Mouse (Mus musculus): ENCODE measurements around the gene Cldn14. TPM values are rescaled to one million over a fixed set of nuclear protein-coding genes. Genes with fewer than 3 reads are reported as not detected.

Gene Cldn14
- polyA plus RNA-seq, 1 experiment from 2014 or later = 0.12 TPM

- H3K27ac ChIP-seq (ENCODE audit: low read length) = no peak overlapping the region
- 0 out of 2 replicates have a peak, but pooled peaks cover 3% of the 10 kb centered on the region for H3K27me3 ChIP-seq (ENCODE audit: insufficient read depth, low read length)
- no peak overlapping the region for H3K4me3 ChIP-seq (ENCODE audit: low read length)
- H3K9ac ChIP-seq (replicated peaks; ENCODE audit: low read length) = no peak overlapping the region
- no peaks in the 10 kb centered on the region for H3K36me3 ChIP-seq (ENCODE audit: insufficient read depth, low read length)
- H3K9me3 ChIP-seq (ENCODE audit: low read length) = no peaks in the 10 kb centered on the region
- H3K4me2 ChIP-seq (replicated peaks; ENCODE audit: low read depth, low read length) = no peak overlapping the region
- H3K4me1 ChIP-seq (ENCODE audit: insufficient read depth, low read length) = peaks cover 16% of the 10 kb centered on the region
- no peak for ATAC-seq (ENCODE audit: low FRiP score, low TSS enrichment)
- 61% methylated on average over 3 of the region's 3 CpGs for WGBS
Observed at GRCm38 (mm10) chr16:94010633-94011032, 2.0 kb upstream of the Cldn14 start.

GRCm38 (mm10) chr16:94010156-94010555 is 1.5 kb upstream of the Cldn14 start:
- WGBS = 81% methylated on average over 5 of the region's 5 CpGs
- H3K27me3 ChIP-seq (ENCODE audit: insufficient read depth, low read length) = 0 out of 2 replicates have a peak, but pooled peaks cover 3% of the 10 kb centered on the region
- H3K4me1 ChIP-seq (ENCODE audit: insufficient read depth, low read length) = peaks cover 16% of the 10 kb centered on the region
- ATAC-seq (ENCODE audit: low FRiP score, low TSS enrichment) = no peak
- H3K27ac ChIP-seq (ENCODE audit: low read length) = no peak overlapping the region
- no peaks in the 10 kb centered on the region for H3K9me3 ChIP-seq (ENCODE audit: low read length)
- H3K9ac ChIP-seq (replicated peaks; ENCODE audit: low read length) = no peak overlapping the region
- H3K36me3 ChIP-seq (ENCODE audit: insufficient read depth, low read length) = no peaks in the 10 kb centered on the region
- no peak overlapping the region for H3K4me3 ChIP-seq (ENCODE audit: low read length)
- no peak overlapping the region for H3K4me2 ChIP-seq (replicated peaks; ENCODE audit: low read depth, low read length)

- H3K4me2 ChIP-seq (replicated peaks; ENCODE audit: low read depth, low read length) = no peak overlapping the region
Observed at GRCm38 (mm10) chr16:94009356-94009755, 719 bp upstream of the Cldn14 start.

DNA sequence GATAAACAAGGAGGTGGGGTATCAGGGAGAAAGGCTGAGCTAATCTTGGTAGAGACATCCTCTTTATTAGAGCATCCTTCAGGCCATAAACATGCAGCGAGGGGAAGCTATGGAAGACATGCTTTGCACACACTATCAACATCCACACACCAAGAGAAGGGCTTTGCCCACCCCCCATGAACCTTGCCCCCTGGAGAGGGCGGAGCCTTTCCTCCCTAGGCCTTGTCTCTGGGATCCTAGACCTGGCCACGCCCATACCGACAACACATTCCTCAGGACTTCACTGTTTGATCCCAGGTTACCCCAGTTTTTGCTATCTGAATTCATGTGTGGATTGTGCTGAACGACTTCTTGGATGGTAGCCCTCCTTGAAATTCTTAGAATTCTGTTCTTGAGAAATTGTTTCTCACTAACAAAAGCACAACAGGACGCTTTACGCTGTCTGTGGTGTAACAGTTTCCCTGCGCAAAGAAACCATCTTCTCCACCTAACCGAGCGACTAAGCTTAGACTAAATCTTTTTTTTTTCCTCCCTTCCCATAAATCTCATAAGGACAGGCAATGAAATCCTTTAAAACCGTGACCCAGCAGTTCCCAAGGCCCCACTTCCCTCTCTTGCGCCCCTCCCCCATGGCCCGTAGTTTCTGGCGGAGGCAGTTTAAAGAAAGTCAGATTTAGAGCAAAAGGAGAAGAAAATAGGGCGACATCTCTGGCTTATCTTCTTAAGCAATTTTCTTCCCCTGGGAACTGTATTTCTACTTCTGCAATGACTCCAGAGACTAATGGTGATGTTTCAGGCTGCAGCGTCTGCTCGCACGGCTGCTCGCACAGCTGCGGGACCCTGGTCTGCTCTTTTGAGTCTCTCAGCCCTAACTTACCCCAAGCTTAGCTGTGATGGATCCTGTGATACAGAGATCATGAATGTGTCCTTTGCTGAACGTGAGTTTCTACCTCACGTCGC is 1.7 kb downstream of the Cldn14 start:
- Histone ChIP-seq H3K4me2 (replicated peaks; ENCODE audit: low read depth, low read length) (peak overlapping the region; percentile 38), H3K4me3 (ENCODE audit: low read length) (peak overlapping the region; percentile 15; the same call in 1 of the 2 replicates), H3K27me3 (ENCODE audit: insufficient read depth, low read length) (0 out of 2 replicates have a peak, but pooled peaks cover 3% of the 10 kb centered on the region), H3K27ac (ENCODE audit: low read length) (no peak overlapping the region), H3K9ac (replicated peaks; ENCODE audit: low read length) (no peak overlapping the region), H3K4me1 (ENCODE audit: insufficient read depth, low read length) (peaks cover 16% of the 10 kb centered on the region), H3K9me3 (ENCODE audit: low read length) (no peaks in the 10 kb centered on the region), H3K36me3 (ENCODE audit: insufficient read depth, low read length) (no peaks in the 10 kb centered on the region)
- 0 out of 2 replicates have a peak, but pooled peaks have one; percentile 46 for ATAC-seq (ENCODE audit: low FRiP score, low TSS enrichment)
- WGBS = 30% methylated on average over 23 of the region's 23 CpGs

More at GRCm38 (mm10) chr16:94009356-94009755, 719 bp upstream of the Cldn14 start:
- H3K4me3 ChIP-seq (ENCODE audit: low read length) = no peak overlapping the region
- 0 out of 2 replicates have a peak, but pooled peaks cover 3% of the 10 kb centered on the region for H3K27me3 ChIP-seq (ENCODE audit: insufficient read depth, low read length)
- ATAC-seq (ENCODE audit: low FRiP score, low TSS enrichment) = no peak
- peaks cover 16% of the 10 kb centered on the region for H3K4me1 ChIP-seq (ENCODE audit: insufficient read depth, low read length)
- no peak overlapping the region for H3K9ac ChIP-seq (replicated peaks; ENCODE audit: low read length)
- no peaks in the 10 kb centered on the region for H3K36me3 ChIP-seq (ENCODE audit: insufficient read depth, low read length)
- no peaks in the 10 kb centered on the region for H3K9me3 ChIP-seq (ENCODE audit: low read length)
- 73% methylated on average over 5 of the region's 5 CpGs for WGBS
- H3K27ac ChIP-seq (ENCODE audit: low read length) = no peak overlapping the region

DNA sequence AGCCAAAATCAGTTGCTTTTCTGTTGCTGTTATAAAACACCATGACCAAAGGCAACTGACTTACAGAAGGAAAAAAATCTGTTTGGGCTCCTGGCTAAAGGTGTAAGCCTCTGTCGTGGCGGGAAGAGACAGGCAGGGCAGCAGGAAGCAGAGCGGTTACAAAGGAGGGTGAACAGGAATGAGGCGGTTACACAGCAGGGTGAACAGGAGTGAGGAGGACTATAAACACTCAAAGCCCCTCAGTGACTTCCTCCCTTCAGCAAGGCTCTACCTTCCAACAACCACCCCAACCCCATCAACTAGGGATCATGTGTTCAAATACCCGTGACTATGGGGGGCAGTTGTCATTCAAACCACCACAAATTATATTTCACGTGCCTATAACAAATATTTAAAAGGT is 5.2 kb downstream of the Cldn14 start:
- no peak overlapping the region for H3K4me2 ChIP-seq (replicated peaks; ENCODE audit: low read depth, low read length)
- H3K27me3 ChIP-seq (ENCODE audit: insufficient read depth, low read length) = no peaks in the 10 kb centered on the region
- H3K4me3 ChIP-seq (ENCODE audit: low read length) = no peak overlapping the region
- H3K27ac ChIP-seq (ENCODE audit: low read length) = no peak overlapping the region
- ATAC-seq (ENCODE audit: low FRiP score, low TSS enrichment) = no peak
- no peaks in the 10 kb centered on the region for H3K9me3 ChIP-seq (ENCODE audit: low read length)
- WGBS = 83% methylated on average over 6 of the region's 6 CpGs
- no peaks in the 10 kb centered on the region for H3K36me3 ChIP-seq (ENCODE audit: insufficient read depth, low read length)
- no peak overlapping the region for H3K9ac ChIP-seq (replicated peaks; ENCODE audit: low read length)
- H3K4me1 ChIP-seq (ENCODE audit: insufficient read depth, low read length) = peaks cover 23% of the 10 kb centered on the region

DNA sequence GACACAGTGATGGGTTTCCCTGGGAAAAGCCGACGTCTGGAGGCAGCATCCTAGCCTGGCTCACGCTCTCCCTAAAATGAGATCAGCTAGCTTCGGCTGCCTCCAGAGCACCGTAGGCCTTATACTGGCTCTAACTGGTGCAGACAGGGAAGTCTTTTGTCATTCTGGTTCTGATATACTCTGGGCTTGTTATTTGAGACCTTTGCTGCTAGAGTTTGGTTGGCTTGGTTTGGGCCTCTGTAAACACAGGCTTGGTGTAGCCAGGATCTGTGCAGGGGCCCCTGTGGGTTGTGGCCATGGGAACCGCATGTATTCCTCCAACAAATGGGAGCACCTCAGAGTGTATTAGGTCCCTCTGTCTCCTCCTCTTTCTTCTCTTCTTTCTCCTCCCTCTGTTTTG is 7.3 kb downstream of the Cldn14 start:
- no peak for ATAC-seq (ENCODE audit: low FRiP score, low TSS enrichment)
- Histone ChIP-seq H3K27ac (ENCODE audit: low read length) (no peak overlapping the region), H3K4me3 (ENCODE audit: low read length) (no peak overlapping the region), H3K4me1 (ENCODE audit: insufficient read depth, low read length) (peaks cover 8% of the 10 kb centered on the region; the same call in 1 of the 2 replicates), H3K36me3 (ENCODE audit: insufficient read depth, low read length) (no peaks in the 10 kb centered on the region), H3K9me3 (ENCODE audit: low read length) (no peaks in the 10 kb centered on the region), H3K4me2 (replicated peaks; ENCODE audit: low read depth, low read length) (no peak overlapping the region), H3K27me3 (ENCODE audit: insufficient read depth, low read length) (no peaks in the 10 kb centered on the region), H3K9ac (replicated peaks; ENCODE audit: low read length) (no peak overlapping the region)
- 72% methylated on average over 6 of the region's 6 CpGs for WGBS

- Histone ChIP-seq H3K4me3 (ENCODE audit: low read length) (no peak overlapping the region), H3K27me3 (ENCODE audit: insufficient read depth, low read length) (no peaks in the 10 kb centered on the region), H3K27ac (ENCODE audit: low read length) (no peak overlapping the region), H3K4me2 (replicated peaks; ENCODE audit: low read depth, low read length) (no peak overlapping the region), H3K36me3 (ENCODE audit: insufficient read depth, low read length) (no peaks in the 10 kb centered on the region), H3K9me3 (ENCODE audit: low read length) (no peaks in the 10 kb centered on the region), H3K9ac (replicated peaks; ENCODE audit: low read length) (no peak overlapping the region), H3K4me1 (ENCODE audit: insufficient read depth, low read length) (peaks cover 8% of the 10 kb centered on the region; the same call in 1 of the 2 replicates)
- no peak for ATAC-seq (ENCODE audit: low FRiP score, low TSS enrichment)
- WGBS = 16% methylated on average over 5 of the region's 5 CpGs
Observed at GRCm38 (mm10) chr16:93998895-93999294, 9.7 kb downstream of the Cldn14 start.

- no peaks in the 10 kb centered on the region for H3K9me3 ChIP-seq (ENCODE audit: low read length)
- no peak overlapping the region for H3K27ac ChIP-seq (ENCODE audit: low read length)
- no peaks in the 10 kb centered on the region for H3K27me3 ChIP-seq (ENCODE audit: insufficient read depth, low read length)
- no peak overlapping the region for H3K4me2 ChIP-seq (replicated peaks; ENCODE audit: low read depth, low read length)
- no peaks in the 10 kb centered on the region for H3K4me1 ChIP-seq (ENCODE audit: insufficient read depth, low read length)
- WGBS = 62% methylated on average over 9 of the region's 9 CpGs
- H3K9ac ChIP-seq (replicated peaks; ENCODE audit: low read length) = no peak overlapping the region
- ATAC-seq (ENCODE audit: low FRiP score, low TSS enrichment) = no peak
- H3K4me3 ChIP-seq (ENCODE audit: low read length) = no peak overlapping the region
- H3K36me3 ChIP-seq (ENCODE audit: insufficient read depth, low read length) = no peaks in the 10 kb centered on the region
Observed at GRCm38 (mm10) chr16:93983576-93983975, 25.1 kb downstream of the Cldn14 start.

- Histone ChIP-seq H3K9ac (replicated peaks; ENCODE audit: low read length) (no peak overlapping the region), H3K27ac (ENCODE audit: low read length) (no peak overlapping the region), H3K4me1 (ENCODE audit: insufficient read depth, low read length) (no peaks in the 10 kb centered on the region), H3K4me2 (replicated peaks; ENCODE audit: low read depth, low read length) (no peak overlapping the region), H3K4me3 (ENCODE audit: low read length) (no peak overlapping the region), H3K9me3 (ENCODE audit: low read length) (no peaks in the 10 kb centered on the region), H3K36me3 (ENCODE audit: insufficient read depth, low read length) (no peaks in the 10 kb centered on the region), H3K27me3 (ENCODE audit: insufficient read depth, low read length) (no peaks in the 10 kb centered on the region)
- WGBS = 85% methylated on average over 11 of the region's 11 CpGs
- no peak for ATAC-seq (ENCODE audit: low FRiP score, low TSS enrichment)
Observed at GRCm38 (mm10) chr16:93982341-93982740, 26.3 kb downstream of the Cldn14 start.
